Mouse (Mus musculus) kidney, adult 2 months (tissue): ENCODE results near the gene Cltc. TPM values are rescaled to one million over a fixed set of nuclear protein-coding genes. Genes with fewer than 3 reads are reported as not detected.

Experiments
- DNase-seq: peaks from one replicate; pipeline ENCODE4 v3.0.0; 2021
- H3K27ac ChIP-seq: fragments of 200-500 bp; 2 replicates; pipeline ENCODE4 v1.5.1; 2012; ENCODE audit warnings: low read depth, low read length, control low read depth, inconsistent platforms; ENCODE audit not compliant: insufficient read depth
- H3K27me3 ChIP-seq: fragments of 200-500 bp; replicated peaks from 2 replicates; pipeline ENCODE4 v1.6.1; 2012; ENCODE audit warnings: mild to moderate bottlenecking, moderate library complexity, low read length, inconsistent platforms; ENCODE audit not compliant: control insufficient read depth, insufficient read depth
- H3K36me3 ChIP-seq: fragments of 200-500 bp; 2 replicates; pipeline ENCODE4 v1.6.1; 2012; ENCODE audit warnings: mild to moderate bottlenecking, moderate library complexity, low read length, inconsistent platforms; ENCODE audit not compliant: control insufficient read depth, insufficient read depth
- H3K4me1 ChIP-seq: fragments of 200-500 bp; 2 replicates; pipeline ENCODE4 v1.6.1; 2011; ENCODE audit warnings: low read length; ENCODE audit not compliant: control insufficient read depth, insufficient read depth
- H3K4me3 ChIP-seq: fragments of 200-500 bp; 2 replicates; pipeline ENCODE4 v1.5.1; 2011; ENCODE audit warnings: mild to moderate bottlenecking, low read depth, low read length, control low read depth; ENCODE audit not compliant: insufficient read depth
- CTCF ChIP-seq: fragments of 200-500 bp; conservative IDR thresholded peaks from 2 replicates; pipeline ENCODE4 v1.5.1; 2011; ENCODE audit warnings: low read depth, mild to moderate bottlenecking, control low read depth, low read length, moderate library complexity, mixed read lengths; ENCODE audit not compliant: insufficient read depth, insufficient read length
- POLR2A ChIP-seq: fragments of 200-500 bp; IDR thresholded peaks from one replicate; pipeline ENCODE4 v1.6.1; 2011; ENCODE audit warnings: low read depth, low read length, control low read depth
- WGBS: fragments of 180-500 bp; shearing (Covaris S2); methylation state at CpG from one replicate; pipeline ENCODE4 v1.1.7; 2018; 5-methylcytosine and 5-hydroxymethylcytosine counted together
- polyA plus RNA-seq: library from polyadenylated mRNA; depleted of rRNA; stranded (reverse); fragments of >200 nt; gene quantifications from 2 replicates; pipeline ENCODE4 v1.2.3, GENCODE M21; 2012

Gene Cltc
- polyA plus RNA-seq, 1 experiment: 107 TPM

DNA sequence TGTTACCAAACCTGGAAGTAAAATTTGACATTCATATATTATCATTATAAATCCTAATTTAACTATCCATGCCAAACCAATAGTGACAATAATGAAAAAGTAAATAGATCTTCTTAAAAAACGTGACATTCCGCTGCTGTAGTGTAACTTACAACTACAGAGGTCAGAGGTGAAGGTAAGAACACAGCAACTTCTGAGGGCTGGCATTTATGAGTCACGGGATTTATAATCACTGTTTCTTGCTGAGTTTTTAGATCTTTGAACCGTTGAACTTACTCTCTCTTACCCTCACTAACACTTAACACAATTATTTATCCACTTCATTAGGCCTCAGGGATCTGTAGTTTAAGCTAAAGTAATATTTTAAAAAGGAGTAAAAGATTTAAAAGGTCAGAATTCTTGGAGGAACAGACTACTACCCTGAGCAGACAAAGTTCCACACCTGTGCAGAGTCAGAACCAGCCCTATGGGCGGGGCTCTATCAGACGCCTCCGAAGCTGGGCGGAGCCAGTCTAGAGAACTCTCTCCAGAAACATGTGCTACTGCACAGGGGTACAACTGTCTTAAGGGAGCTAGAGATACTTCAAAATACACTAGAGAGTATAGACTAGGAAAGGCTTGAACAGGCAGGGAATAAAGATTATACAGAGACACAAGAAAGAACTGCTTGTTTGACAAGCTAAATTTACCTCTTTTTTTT is 19.9 kb downstream of the Cltc start:
- H3K27ac ChIP-seq: peak overlapping the region; percentile 23; the same call in 1 of the 2 replicates
- peak; percentile 59 for DNase-seq
- H3K36me3 ChIP-seq: peaks cover 3% of the 10 kb centered on the region; the same call in 1 of the 2 replicates
- peaks cover 20% of the 10 kb centered on the region for H3K4me1 ChIP-seq
- no peak overlapping the region for H3K4me3 ChIP-seq
- no peaks in the 10 kb centered on the region for H3K27me3 ChIP-seq
- WGBS: 32% methylated on average over 8 of the region's 8 CpGs
- TF ChIP-seq CTCF (no peak), POLR2A (no peak)

DNA sequence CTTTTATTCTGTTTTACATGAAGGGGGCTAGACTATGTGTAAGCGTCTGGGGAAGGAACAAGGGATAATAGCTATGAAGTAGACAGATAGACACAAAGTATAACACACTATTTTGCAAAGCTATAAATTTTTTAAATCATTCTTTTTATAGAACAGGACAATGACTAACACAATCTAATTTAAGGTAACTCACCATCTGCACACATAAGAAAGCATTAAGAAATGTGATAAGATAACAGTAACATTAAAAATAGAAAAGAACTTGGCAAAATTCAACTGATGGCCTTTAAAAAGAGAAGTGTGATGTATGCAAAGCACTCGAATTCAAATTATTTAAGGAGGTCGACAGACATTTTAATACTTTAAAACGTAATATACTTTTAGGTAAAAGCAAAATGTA is 22.4 kb downstream of the Cltc start:
- TF ChIP-seq POLR2A: no peak
- TF ChIP-seq CTCF: no peak
- H3K27ac ChIP-seq: no peak overlapping the region
- peaks cover 15% of the 10 kb centered on the region for H3K4me1 ChIP-seq
- H3K4me3 ChIP-seq: no peak overlapping the region
- H3K27me3 ChIP-seq: no peaks in the 10 kb centered on the region
- 81% methylated on average over 4 of the region's 4 CpGs for WGBS
- no peak for DNase-seq
- H3K36me3 ChIP-seq: peaks cover 10% of the 10 kb centered on the region

DNA sequence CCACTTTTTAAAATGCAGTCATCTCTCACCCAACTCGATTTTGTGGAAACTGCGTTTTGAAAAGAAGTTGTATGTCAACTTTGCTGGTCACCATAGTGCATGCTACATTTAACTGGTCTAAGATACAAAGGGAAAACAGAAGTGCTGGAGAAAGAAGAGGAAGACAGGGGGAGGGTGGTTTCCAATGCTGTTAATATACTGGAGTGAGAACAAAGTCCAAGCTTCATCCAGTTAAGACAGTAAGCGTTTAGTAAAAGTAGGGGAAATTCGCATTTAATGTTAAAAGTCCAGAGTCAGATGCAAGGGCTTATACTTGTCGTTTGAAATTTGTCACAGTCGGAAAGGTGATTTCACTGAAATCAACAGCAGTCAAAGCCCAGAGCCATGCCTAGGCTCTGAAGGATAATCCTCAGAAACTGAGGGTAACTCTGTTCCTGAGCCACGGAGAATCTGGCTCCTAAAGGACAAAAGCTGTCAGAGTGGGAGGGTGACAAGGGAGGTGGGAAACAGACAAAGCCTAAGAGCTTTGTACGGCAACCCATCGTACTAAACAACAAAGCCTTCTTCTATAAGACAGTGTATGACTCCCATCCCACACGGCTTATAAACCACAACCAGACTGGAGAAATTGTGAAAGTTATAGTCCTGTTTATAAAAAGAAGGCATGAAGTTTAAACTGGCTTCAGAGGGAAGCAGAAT is 23.0 kb downstream of the Cltc start:
- no peaks in the 10 kb centered on the region for H3K27me3 ChIP-seq

DNA sequence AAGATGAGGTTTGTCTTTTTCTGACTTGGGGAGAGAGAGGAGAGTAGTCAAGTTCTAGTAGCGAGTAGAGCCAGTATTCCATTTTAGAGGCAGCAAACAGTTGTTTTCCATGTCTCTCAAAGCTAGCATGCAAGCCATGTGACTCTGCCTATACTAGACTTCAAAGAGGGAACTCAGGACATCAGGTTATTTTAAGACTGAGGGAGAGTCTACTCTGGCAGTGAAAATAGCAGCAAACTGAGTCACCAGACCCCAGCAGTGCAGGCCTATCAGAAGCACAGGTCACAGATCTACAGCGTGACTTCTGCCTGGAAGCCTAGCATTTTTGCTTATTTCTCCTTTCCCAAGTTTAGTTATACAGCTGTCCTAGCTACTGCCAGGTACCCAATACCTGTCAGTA is 25.9 kb downstream of the Cltc start:
- Histone ChIP-seq H3K27me3 (no peaks in the 10 kb centered on the region), H3K4me1 (peaks cover 8% of the 10 kb centered on the region; the same call in 1 of the 2 replicates), H3K27ac (no peak overlapping the region), H3K4me3 (no peak overlapping the region), H3K36me3 (peaks cover 12% of the 10 kb centered on the region)
- 90% methylated on average over 2 of the region's 2 CpGs for WGBS
- TF ChIP-seq CTCF: no peak
- TF ChIP-seq POLR2A: no peak
- no peak for DNase-seq

More for the DNA sequence above, 23.0 kb downstream of the Cltc start:
- WGBS: 51% methylated on average over 10 of the region's 10 CpGs
- Histone ChIP-seq H3K36me3 (peaks cover 10% of the 10 kb centered on the region), H3K27ac (peak overlapping the region; percentile 76), H3K4me1 (peaks cover 15% of the 10 kb centered on the region), H3K4me3 (no peak overlapping the region)
- no peak for TF ChIP-seq CTCF
- TF ChIP-seq POLR2A: no peak
- DNase-seq: peak; percentile 69

DNA sequence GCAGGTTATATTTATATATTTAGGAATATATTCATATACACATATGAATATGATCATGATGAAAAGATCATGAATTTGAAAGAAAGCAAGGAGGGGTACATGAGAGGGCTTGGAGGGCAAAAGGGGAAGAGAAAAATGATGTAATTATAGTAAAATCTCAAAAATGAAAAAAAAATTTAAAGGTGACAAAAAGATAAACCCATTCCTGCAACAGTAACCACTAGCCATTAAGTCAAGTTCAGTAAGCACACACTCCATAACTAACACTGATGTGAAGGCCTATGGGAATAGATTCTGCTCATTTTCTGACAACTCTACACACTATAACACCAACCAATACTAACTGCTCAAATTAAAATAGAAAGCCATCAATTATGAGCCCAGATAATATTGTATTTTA is 31.8 kb downstream of the Cltc start:
- H3K27me3 ChIP-seq: no peaks in the 10 kb centered on the region
- H3K4me1 ChIP-seq: no peaks in the 10 kb centered on the region
- DNase-seq: no peak
- H3K36me3 ChIP-seq: peaks cover 18% of the 10 kb centered on the region
- no peak overlapping the region for H3K27ac ChIP-seq
- no peak overlapping the region for H3K4me3 ChIP-seq
- TF ChIP-seq CTCF: no peak
- TF ChIP-seq POLR2A: no peak

DNA sequence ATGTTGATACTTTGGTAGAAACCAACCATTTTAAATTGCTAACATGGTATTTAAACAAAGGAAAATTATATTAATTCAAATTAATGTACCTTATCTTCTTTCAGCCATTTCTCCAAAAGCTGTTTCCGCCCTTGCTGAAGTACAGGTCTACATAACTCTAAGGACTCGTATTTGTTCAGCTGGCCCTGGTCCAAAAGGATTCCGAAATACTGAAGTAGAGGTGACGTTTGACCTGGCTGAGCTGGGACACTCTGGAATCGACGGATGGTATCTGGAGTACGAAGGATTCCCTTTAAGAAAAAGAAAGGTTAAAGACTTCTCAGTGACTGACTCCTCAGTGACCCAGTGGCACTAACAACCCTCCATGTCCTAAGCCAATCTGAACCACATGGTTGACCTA is 32.4 kb downstream of the Cltc start:
- H3K4me3 ChIP-seq: no peak overlapping the region
- 65% methylated on average over 7 of the region's 7 CpGs for WGBS
- TF ChIP-seq POLR2A (no peak), CTCF (no peak)
- H3K36me3 ChIP-seq: peaks cover 19% of the 10 kb centered on the region
- H3K4me1 ChIP-seq: no peaks in the 10 kb centered on the region
- no peaks in the 10 kb centered on the region for H3K27me3 ChIP-seq
- peak; percentile 50 for DNase-seq
- no peak overlapping the region for H3K27ac ChIP-seq

DNA sequence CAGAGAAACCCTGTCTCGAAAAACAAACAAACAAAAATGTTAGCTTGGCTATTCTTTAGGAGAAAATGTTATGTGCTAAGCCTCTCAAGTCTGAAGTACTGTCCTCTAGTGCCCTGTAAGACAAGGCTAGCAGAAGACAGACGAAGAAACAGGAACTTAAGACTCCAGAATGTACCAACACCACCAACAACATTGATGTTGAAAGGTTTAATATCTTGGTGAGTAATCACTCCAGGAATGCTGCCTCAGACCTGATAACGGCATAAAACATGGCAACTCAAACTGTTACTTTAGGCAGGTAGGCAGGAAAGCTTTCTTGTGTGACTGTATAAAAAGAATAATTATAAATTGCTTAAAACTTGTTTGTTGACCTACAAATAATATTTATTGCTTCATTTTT is 33.4 kb downstream of the Cltc start:
- 79% methylated on average over 3 of the region's 3 CpGs for WGBS
- H3K4me3 ChIP-seq: no peak overlapping the region
- H3K4me1 ChIP-seq: no peaks in the 10 kb centered on the region
- H3K36me3 ChIP-seq: peaks cover 23% of the 10 kb centered on the region
- H3K27me3 ChIP-seq: no peaks in the 10 kb centered on the region
- TF ChIP-seq POLR2A (no peak), CTCF (no peak)
- no peak overlapping the region for H3K27ac ChIP-seq
- DNase-seq: no peak

DNA sequence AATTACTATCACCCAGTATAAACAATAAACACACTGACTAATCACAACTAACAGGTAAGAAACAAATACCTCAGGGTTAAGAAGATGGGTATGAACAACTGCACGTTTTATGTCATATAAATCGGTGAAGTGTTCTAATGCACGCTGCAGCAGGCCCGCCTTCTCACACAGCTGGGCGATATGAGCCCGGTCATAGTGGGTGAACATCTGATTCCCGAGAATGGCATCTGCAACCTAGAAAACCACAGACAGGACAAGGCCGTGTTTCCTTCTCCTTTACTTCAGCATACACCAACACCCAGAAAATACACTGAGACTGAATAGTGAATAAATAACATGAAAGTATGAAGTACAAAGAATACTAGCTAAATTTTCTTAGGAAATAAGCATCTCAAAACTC is 38.0 kb downstream of the Cltc start:
- TF ChIP-seq POLR2A (no peak), CTCF (no peak)
- no peak for DNase-seq
- 77% methylated on average over 8 of the region's 8 CpGs for WGBS
- no peaks in the 10 kb centered on the region for H3K27me3 ChIP-seq
- H3K4me3 ChIP-seq: no peak overlapping the region
- peaks cover 22% of the 10 kb centered on the region for H3K36me3 ChIP-seq
- H3K4me1 ChIP-seq: no peaks in the 10 kb centered on the region
- no peak overlapping the region for H3K27ac ChIP-seq
